Mouse (Mus musculus) megakaryocyte, embryonic 14.5 days (primary cell): ENCODE measurements at regions not wholly inside any gene's neighbourhood (a gene's known extent, or its start where the extent isn't known, plus 50 kb on each side); places are given as distances from the start of the nearest gene placed in this dataset.

ENCODE experiments used
- FLI1 ChIP-seq: IDR thresholded peaks from 2 replicates; pipeline ENCODE4 v1.6.1; 2012; ENCODE audit warnings: low read length, inconsistent platforms, mixed read lengths
- GATA1 ChIP-seq: IDR thresholded peaks from 3 replicates; pipeline ENCODE4 v1.6.1; 2012; ENCODE audit warnings: mixed read lengths, low read length, inconsistent platforms, borderline replicate concordance

- TF ChIP-seq GATA1 = no peak
- TF ChIP-seq FLI1 = no peak
These were observed 1363.9 kb upstream of the Got2 start for GRCm38 (mm10) chr8:97252232-97252631.
